Mouse (Mus musculus) embryonic facial prominence, embryonic 11.5 days (tissue): ENCODE measurements at regions not wholly inside any gene's neighbourhood (a gene's known extent, or its start where the extent isn't known, plus 50 kb on each side); places are given as distances from the start of the nearest gene placed in this dataset.

Source experiments
- ATAC-seq: fragments of 200-750 bp; cut with Nextera tagmentation; replicated peaks from 2 replicates; pipeline ENCODE4 v1.8.0; 2017; ENCODE audit warnings: low read depth; ENCODE audit not compliant: insufficient number of reproducible peaks, low FRiP score, low TSS enrichment
- DNase-seq: peaks from one replicate; pipeline ENCODE4 v3.0.0-alpha.2; 2015; ENCODE audit warnings: low spot score
- H3K27ac ChIP-seq: fragments of 300-500 bp; sonication (generic); replicated peaks from 2 replicates; pipeline ENCODE4 v1.5.1; 2014; ENCODE audit warnings: mild to moderate bottlenecking, low read depth, low read length, control low read depth
- H3K27me3 ChIP-seq: fragments of 300-500 bp; sonication (generic); 2 replicates; pipeline ENCODE4 v1.6.1; 2014; ENCODE audit warnings: mild to moderate bottlenecking, low read length, moderate library complexity, mixed read lengths; ENCODE audit not compliant: control insufficient read depth, insufficient read depth
- H3K36me3 ChIP-seq: fragments of 300-500 bp; sonication (generic); replicated peaks from 2 replicates; pipeline ENCODE4 v1.6.1; 2014; ENCODE audit warnings: low read depth, mild to moderate bottlenecking, low read length, moderate library complexity, mixed read lengths; ENCODE audit not compliant: control insufficient read depth, insufficient read depth
- H3K4me1 ChIP-seq: fragments of 300-500 bp; sonication (generic); 2 replicates; pipeline ENCODE4 v1.6.1; 2014; ENCODE audit warnings: low read length, mixed read lengths; ENCODE audit not compliant: control insufficient read depth, insufficient read depth
- H3K4me2 ChIP-seq: fragments of 300-500 bp; sonication (generic); 2 replicates; pipeline ENCODE4 v1.6.1; 2014; ENCODE audit warnings: low read depth, mild to moderate bottlenecking, control low read depth, low read length, moderate library complexity
- H3K4me3 ChIP-seq: fragments of 300-500 bp; sonication (generic); 2 replicates; pipeline ENCODE4 v1.5.1; 2014; ENCODE audit warnings: low read depth, low read length, control low read depth
- H3K9ac ChIP-seq: fragments of 300-500 bp; sonication (generic); replicated peaks from 2 replicates; pipeline ENCODE4 v1.6.1; 2014; ENCODE audit warnings: mild to moderate bottlenecking, control low read depth, low read length
- H3K9me3 ChIP-seq: fragments of 300-500 bp; sonication (generic); replicated peaks from 2 replicates; pipeline ENCODE4 v1.6.1; 2016; ENCODE audit warnings: mild to moderate bottlenecking, low read length, inconsistent platforms, mixed read lengths; ENCODE audit not compliant: control insufficient read depth
- WGBS: fragments of 180-500 bp; shearing (Covaris S2); extraction: QIAGEN DNeasy Blood & Tissue Kit; methylation state at CpG from one replicate; pipeline ENCODE4 v1.1.7; 2014; 5-methylcytosine and 5-hydroxymethylcytosine counted together

- H3K4me1 ChIP-seq = peaks cover 3% of the 10 kb centered on the region; the same call in 1 of the 2 replicates
- H3K4me3 ChIP-seq = no peak overlapping the region
- H3K9ac ChIP-seq = no peak overlapping the region
- peak; percentile 89 for DNase-seq
- H3K27ac ChIP-seq = peak overlapping the region; percentile 56; the same call in 1 of the 2 replicates
- no peaks in the 10 kb centered on the region for H3K9me3 ChIP-seq
- 0 out of 2 replicates have a peak, but pooled peaks have one; percentile 40 for ATAC-seq
- 33% methylated on average over 17 of the region's 17 CpGs for WGBS
- H3K36me3 ChIP-seq = no peaks in the 10 kb centered on the region
- no peaks in the 10 kb centered on the region for H3K27me3 ChIP-seq
- no peak overlapping the region for H3K4me2 ChIP-seq
Measured at GRCm38 (mm10) chr8:107827500-107828125, 114.8 kb upstream of the Zfhx3 start.

GRCm38 (mm10) chr8:107828541-107828940 is 113.9 kb upstream of the Zfhx3 start:
- H3K36me3 ChIP-seq = no peaks in the 10 kb centered on the region
- H3K4me2 ChIP-seq = no peak overlapping the region
- DNase-seq (no peak), ATAC-seq (no peak)
- no peak overlapping the region for H3K27ac ChIP-seq
- H3K4me3 ChIP-seq = no peak overlapping the region
- peaks cover 3% of the 10 kb centered on the region; the same call in 1 of the 2 replicates for H3K4me1 ChIP-seq
- no peaks in the 10 kb centered on the region for H3K9me3 ChIP-seq
- no peaks in the 10 kb centered on the region for H3K27me3 ChIP-seq
- H3K9ac ChIP-seq = no peak overlapping the region
- WGBS = 90% methylated on average over 5 of the region's 5 CpGs

- DNase-seq = peak; percentile 18
- Histone ChIP-seq H3K9ac (no peak overlapping the region), H3K9me3 (no peaks in the 10 kb centered on the region), H3K36me3 (no peaks in the 10 kb centered on the region), H3K4me3 (no peak overlapping the region), H3K4me1 (no peaks in the 10 kb centered on the region), H3K27ac (no peak overlapping the region), H3K4me2 (no peak overlapping the region), H3K27me3 (no peaks in the 10 kb centered on the region)
- WGBS = 72% methylated on average over 10 of the region's 10 CpGs
- no peak for ATAC-seq
Measured at GRCm38 (mm10) chr8:107833481-107833880, 109.0 kb upstream of the Zfhx3 start.

- H3K9ac ChIP-seq = no peak overlapping the region
- H3K36me3 ChIP-seq = no peaks in the 10 kb centered on the region
- H3K4me1 ChIP-seq = no peaks in the 10 kb centered on the region
- WGBS = 90% methylated on average over 3 of the region's 3 CpGs
- no peak for DNase-seq
- H3K4me3 ChIP-seq = no peak overlapping the region
- H3K4me2 ChIP-seq = no peak overlapping the region
- no peaks in the 10 kb centered on the region for H3K9me3 ChIP-seq
- ATAC-seq = no peak
- H3K27me3 ChIP-seq = no peaks in the 10 kb centered on the region
- no peak overlapping the region for H3K27ac ChIP-seq
Measured at GRCm38 (mm10) chr8:107846141-107846540, 96.3 kb upstream of the Zfhx3 start.

- H3K4me2 ChIP-seq = no peak overlapping the region
- ATAC-seq (no peak), DNase-seq (peak; percentile 72)
- no peaks in the 10 kb centered on the region for H3K9me3 ChIP-seq
- 61% methylated on average over 17 of the region's 17 CpGs for WGBS
- H3K9ac ChIP-seq = peak overlapping the region; percentile 6; the same call in 1 of the 2 replicates
- no peak overlapping the region for H3K4me3 ChIP-seq
- H3K27ac ChIP-seq = peak overlapping the region; percentile 80
- peaks cover 2% of the 10 kb centered on the region; the same call in 1 of the 2 replicates for H3K4me1 ChIP-seq
- H3K36me3 ChIP-seq = no peaks in the 10 kb centered on the region
- H3K27me3 ChIP-seq = no peaks in the 10 kb centered on the region
Measured at GRCm38 (mm10) chr8:107851236-107852043, 91.0 kb upstream of the Zfhx3 start.

- Histone ChIP-seq H3K4me2 (no peak overlapping the region), H3K27ac (no peak overlapping the region), H3K9ac (no peak overlapping the region), H3K27me3 (no peaks in the 10 kb centered on the region), H3K9me3 (no peaks in the 10 kb centered on the region), H3K36me3 (no peaks in the 10 kb centered on the region), H3K4me1 (no peaks in the 10 kb centered on the region), H3K4me3 (no peak overlapping the region)
- DNase-seq = no peak
- ATAC-seq = no peak
- whole genome bisulfite sequencing = 93% methylated on average over 4 of the region's 4 CpGs
Measured at GRCm38 (mm10) chr8:107859770-107860169, 82.7 kb upstream of the Zfhx3 start.

GRCm38 (mm10) chr8:107860251-107860650 is 82.2 kb upstream of the Zfhx3 start:
- Histone ChIP-seq H3K27me3 (no peaks in the 10 kb centered on the region), H3K9ac (no peak overlapping the region), H3K4me2 (no peak overlapping the region), H3K9me3 (no peaks in the 10 kb centered on the region), H3K4me3 (no peak overlapping the region), H3K36me3 (no peaks in the 10 kb centered on the region), H3K27ac (no peak overlapping the region), H3K4me1 (no peaks in the 10 kb centered on the region)
- DNase-seq = no peak
- 66% methylated on average over 4 of the region's 4 CpGs for WGBS
- ATAC-seq = no peak
